ENCODE assay signal across 8 mouse cellular contexts in genomic region chr6:92706145-92706466, GRCm38 (mm10). TPM values are rescaled to one million over a fixed set of nuclear protein-coding genes. Genes with fewer than 3 reads are reported as not detected.
DNase-seq lines count a peak whose midpoint lies in the region; ATAC-seq and TF ChIP-seq lines count a peak whose summit lies in the region.

Gene Prickle2, minus strand, starts transcription at chr6:92706155.

- H3K4me3 ChIP-seq in gastrocnemius, adult 2 months: peak within 1 kb of the TSS; percentile 83
- H3K4me3 ChIP-seq in hindbrain, embryonic 13.5 days: peak within 1 kb of the TSS; percentile 64
- H3K4me3 ChIP-seq in lung, postnatal 0 days (ENCODE audit: low read depth, low read length): peak within 1 kb of the TSS; percentile 73

- no peaks in the 10 kb centered on the region for H3K9me3 ChIP-seq in hindbrain, embryonic 13.5 days
- H3K9me3 ChIP-seq in lung, postnatal 0 days (ENCODE audit: low read length): no peaks in the 10 kb centered on the region

- H3K27ac ChIP-seq in gastrocnemius, adult 2 months: peak within 1 kb of the TSS; percentile 67
- peak within 1 kb of the TSS; percentile 83 for H3K27ac ChIP-seq in hindbrain, embryonic 13.5 days
- H3K27ac ChIP-seq in lung, postnatal 0 days (ENCODE audit: low read length): no peak within 1 kb of the TSS; the same call in 1 of the 2 replicates

- peak; percentile 88 for ATAC-seq in hindbrain, embryonic 13.5 days (ENCODE audit: low FRiP score)
- peak; percentile 99 for ATAC-seq in lung, postnatal 0 days
- ATAC-seq in monocyte, adult 5-6 weeks (replicated peaks; ENCODE audit: insufficient number of reproducible peaks, low FRiP score, low TSS enrichment, poor library complexity, severe bottlenecking): no peak

- peak within 1 kb of the TSS; percentile 94 for H3K9ac ChIP-seq in hindbrain, embryonic 13.5 days
- peak within 1 kb of the TSS; percentile 50 for H3K9ac ChIP-seq in lung, postnatal 0 days (replicated peaks; ENCODE audit: low read depth)

- 0% methylated on average over 16 of the region's 24 CpGs for WGBS in hindbrain, embryonic 13.5 days
- 2% methylated on average over 11 of the region's 24 CpGs for WGBS in lung, postnatal 0 days

- H3K4me2 ChIP-seq in hindbrain, embryonic 13.5 days: peak within 1 kb of the TSS; percentile 62
- H3K4me2 ChIP-seq in lung, postnatal 0 days (replicated peaks; ENCODE audit: low read depth, low read length): peak within 1 kb of the TSS; percentile 100

- TF ChIP-seq EP300 in lung, postnatal 0 days (IDR thresholded peaks at IDR 0.05): no peak

- intact Hi-C loops in gastrocnemius, adult 2 months (cut with DNase I): no loop called here

- peaks cover 49% of the 10 kb centered on the region for H3K4me1 ChIP-seq in hindbrain, embryonic 13.5 days (replicated peaks)
- H3K4me1 ChIP-seq in lung, postnatal 0 days (ENCODE audit: insufficient read depth, low read depth, low read length): 0 out of 2 replicates have a peak, but pooled peaks cover 4% of the 10 kb centered on the region

- DNase-seq in adrenal gland, adult 2 months: peak; percentile 92
- peak; percentile 13 to 34 for DNase-seq in cerebellum, postnatal 36 days
- DNase-seq in gastrocnemius, adult 2 months: peak; percentile 86
- DNase-seq in layer of hippocampus, postnatal 36 days: peak; percentile 71
- peak; percentile 96 for DNase-seq in lung, postnatal 0 days (ENCODE audit: low spot score)
- DNase-seq in right cerebral cortex, adult 18-20 months: peak; percentile 72

- no peaks in the 10 kb centered on the region for H3K36me3 ChIP-seq in hindbrain, embryonic 13.5 days
- no peaks in the 10 kb centered on the region for H3K36me3 ChIP-seq in lung, postnatal 0 days (ENCODE audit: insufficient read depth, low read length)

- H3K27me3 ChIP-seq in hindbrain, embryonic 13.5 days: no peaks in the 10 kb centered on the region
- H3K27me3 ChIP-seq in lung, postnatal 0 days (replicated peaks; ENCODE audit: insufficient read depth, low read length): no peaks in the 10 kb centered on the region

- TF ChIP-seq CTCF in gastrocnemius, adult 2 months (IDR thresholded peaks at IDR 0.05): no peak
- peak; percentile 33; the same call in 1 of the 2 replicates for TF ChIP-seq CTCF in lung, postnatal 0 days (IDR thresholded peaks at IDR 0.05)

RNA-seq across cellular contexts. Expression of gene Prickle2, which starts in this region (rescaled TPM):
- total RNA-seq in adrenal gland, adult 2 months (2021): 10 to 100 TPM in 1 of 2 experiments, 1 to 10 TPM in 1; 5.0 to 11.1 TPM
- polyA plus RNA-seq in adrenal gland, adult 2 months (2012; rRNA removed): 1.8 and 2.4 TPM in 2 replicates
- 1 to 10 TPM; 1.2 to 2.3 TPM for total RNA-seq in gastrocnemius, adult 2 months (2021)
- 14.2 and 14.3 TPM in 2 replicates for polyA plus RNA-seq in hindbrain, embryonic 13.5 days (2015; fragmentation: Nextera tagmentation; extraction: Ambion mirVana)
- 100 to 1,000 TPM; 199 to 212 TPM for total RNA-seq in layer of hippocampus, postnatal 36 days (2021)
- polyA plus RNA-seq in lung, postnatal 0 days (2015; fragmentation: Nextera tagmentation; extraction: Ambion mirVana): 7.0 and 8.0 TPM in 2 replicates
- 0.10 TPM in 1 of 3 replicates, not detected in the others for total RNA-seq in monocyte, adult 5-6 weeks (2017)

Comparison
In these comparisons a context has a peak if more than half of its experiments do, and no peak if none do; other contexts are left out.
1. RNA of gene Prickle2 (total RNA-seq): 199 to 212 TPM in layer of hippocampus, postnatal 36 days; 5.0 to 11.1 TPM in adrenal gland, adult 2 months, 1.2 to 2.3 TPM in gastrocnemius, adult 2 months and 0.10 TPM in monocyte, adult 5-6 weeks; every median in the first group is over 10 times any median in the second.
2. DNase-seq: peak in every context shown above with its lines; median percentile 96 in lung, postnatal 0 days; 92 in adrenal gland, adult 2 months; 86 in gastrocnemius, adult 2 months; 72 in right cerebral cortex, adult 18-20 months; 71 in layer of hippocampus, postnatal 36 days; 24 in cerebellum, postnatal 36 days.
3. Peak in every context shown above with its lines, with median percentiles within 50 percentile points of each other: H3K4me3 ChIP-seq.